Mouse (Mus musculus): Measurements from ENCODE around the gene Pgrmc1.

GRCm38 (mm10) chrX:36602926-36603325, 4.9 kb downstream of the Pgrmc1 start:
- TF ChIP-seq CTCF (IDR thresholded peaks at IDR 0.05; ENCODE audit: low read depth, low read length) (no peak), TAL1 (conservative IDR thresholded peaks at IDR 0.05; ENCODE audit: low read depth, low read length) (no peak), GATA2 (IDR thresholded peaks at IDR 0.05; ENCODE audit: borderline replicate concordance, low read depth, low read length) (no peak)

Measured in G1E (cell line).